ENCODE assay signal across 8 mouse cellular contexts in genomic region chr15:103165379-103165778, GRCm38 (mm10). TPM values are rescaled to one million over a fixed set of nuclear protein-coding genes. Genes with fewer than 3 reads are reported as not detected.
DNase-seq lines count a peak whose midpoint lies in the region; ATAC-seq lines count a peak whose summit lies in the region.

No protein-coding gene starts in this region.

- no peaks in the 10 kb centered on the region for H3K9me3 ChIP-seq in forebrain, embryonic 13.5 days (replicated peaks)
- H3K9me3 ChIP-seq in neural tube, embryonic 15.5 days (replicated peaks): no peaks in the 10 kb centered on the region

- no peaks in the 10 kb centered on the region for H3K36me3 ChIP-seq in forebrain, embryonic 13.5 days (ENCODE audit: poor library complexity, severe bottlenecking)
- H3K36me3 ChIP-seq in neural tube, embryonic 15.5 days: no peaks in the 10 kb centered on the region

- ATAC-seq in forebrain, embryonic 13.5 days: peak; percentile 39
- ATAC-seq in neural tube, embryonic 15.5 days (ENCODE audit: low FRiP score): 0 out of 2 replicates have a peak, but pooled peaks have one; percentile 29

- H3K27me3 ChIP-seq in forebrain, embryonic 13.5 days: peaks cover 53% of the 10 kb centered on the region
- H3K27me3 ChIP-seq in neural tube, embryonic 15.5 days (replicated peaks): no peaks in the 10 kb centered on the region

- H3K9ac ChIP-seq in forebrain, embryonic 13.5 days: 0 out of 2 replicates have a peak overlapping the region, but pooled peaks have one; percentile 31
- peak overlapping the region; percentile 36 for H3K9ac ChIP-seq in neural tube, embryonic 15.5 days (replicated peaks)

- intact Hi-C loops in heart, postnatal 10 days (cut with DNase I): loop anchor here (2.0 kb wide), 1 partner anchor 153 kb away; no protein-coding TSS in a partner anchor

- no peak overlapping the region for H3K4me2 ChIP-seq in forebrain, embryonic 13.5 days
- peak overlapping the region; percentile 99 for H3K4me2 ChIP-seq in neural tube, embryonic 15.5 days

- 2% methylated on average over 13 of the region's 13 CpGs for WGBS in forebrain, embryonic 13.5 days
- WGBS in neural tube, embryonic 15.5 days: under 1% methylated on average over 13 of the region's 13 CpGs

- DNase-seq in CD8-positive naive resting alpha-beta T cell, adult 2 months (ENCODE audit: low read depth in 2 of 2, low spot score in 2 of 2): peak; percentile 72 to 80
- peak; percentile 86 for DNase-seq in c-Kit-positive CD71-positive TER-119-negative erythroid progenitor cells, embryonic 14.5 days (ENCODE audit: low read depth)
- DNase-seq in heart, postnatal 10 days: peak; percentile 91 to 95
- DNase-seq in layer of hippocampus, adult 11-12 months (ENCODE audit: low spot score): peak; percentile 85
- DNase-seq in lung, adult 18-20 months: peak; percentile 80 to 84
- DNase-seq in testis, postnatal 10 days (ENCODE audit: low spot score): peak; percentile 94

- no peak overlapping the region for H3K27ac ChIP-seq in forebrain, embryonic 13.5 days
- H3K27ac ChIP-seq in neural tube, embryonic 15.5 days (replicated peaks): peak overlapping the region; percentile 62

- peaks cover 34% of the 10 kb centered on the region for H3K4me1 ChIP-seq in forebrain, embryonic 13.5 days
- peaks cover 74% of the 10 kb centered on the region for H3K4me1 ChIP-seq in neural tube, embryonic 15.5 days

- H3K4me3 ChIP-seq in forebrain, embryonic 13.5 days: no peak overlapping the region
- H3K4me3 ChIP-seq in neural tube, embryonic 15.5 days (replicated peaks): peak overlapping the region; percentile 11; the same call in 1 of the 2 replicates

RNA-seq across cellular contexts. Expression of gene Smug1, which starts 1.5 kb away (rescaled TPM):
- polyA plus RNA-seq in forebrain, embryonic 13.5 days (2015; fragmentation: Nextera tagmentation; extraction: Ambion mirVana): 24.4 and 27.3 TPM in 2 replicates
- total RNA-seq in heart, postnatal 10 days (2021): 10 to 100 TPM; 13.7 to 16.1 TPM
- polyA plus RNA-seq in neural tube, embryonic 15.5 days (2015; fragmentation: Nextera tagmentation; extraction: Ambion mirVana): 25.8 and 30.9 TPM in 2 replicates
